Mouse (Mus musculus) C2C12 (cell line): ENCODE results near the gene Kif6.

Experiments used
- CEBPB ChIP-seq: IDR thresholded peaks from one replicate; pipeline ENCODE4 v1.6.1; 2011; ENCODE audit warnings: low read depth, mild to moderate bottlenecking, control low read depth, moderate library complexity
- CTCF ChIP-seq: IDR thresholded peaks from one replicate; pipeline ENCODE4 v1.5.1; 2011; ENCODE audit not compliant: control insufficient read depth, insufficient read depth, insufficient read length
- FOSL1 ChIP-seq: IDR thresholded peaks from one replicate; pipeline ENCODE4 v1.8.0; 2011; ENCODE audit warnings: mild to moderate bottlenecking, low read length; ENCODE audit not compliant: poor library complexity, insufficient read depth, severe bottlenecking
- MAX ChIP-seq: IDR thresholded peaks from one replicate; pipeline ENCODE4 v1.6.1; 2011; ENCODE audit warnings: mild to moderate bottlenecking, control low read depth
- MYOD1 ChIP-seq: IDR thresholded peaks from one replicate; pipeline ENCODE4 v1.6.1; 2011; ENCODE audit warnings: low read depth; ENCODE audit not compliant: control insufficient read depth, insufficient read length
- MYOG ChIP-seq: IDR thresholded peaks from one replicate; pipeline ENCODE4 v1.6.1; 2011; ENCODE audit not compliant: control insufficient read depth, insufficient read length; ENCODE audit errors: extremely low read depth
- USF1 ChIP-seq: IDR thresholded peaks from one replicate; pipeline ENCODE4 v1.6.1; 2011; ENCODE audit warnings: low read depth, mild to moderate bottlenecking, control low read depth, moderate library complexity

DNA sequence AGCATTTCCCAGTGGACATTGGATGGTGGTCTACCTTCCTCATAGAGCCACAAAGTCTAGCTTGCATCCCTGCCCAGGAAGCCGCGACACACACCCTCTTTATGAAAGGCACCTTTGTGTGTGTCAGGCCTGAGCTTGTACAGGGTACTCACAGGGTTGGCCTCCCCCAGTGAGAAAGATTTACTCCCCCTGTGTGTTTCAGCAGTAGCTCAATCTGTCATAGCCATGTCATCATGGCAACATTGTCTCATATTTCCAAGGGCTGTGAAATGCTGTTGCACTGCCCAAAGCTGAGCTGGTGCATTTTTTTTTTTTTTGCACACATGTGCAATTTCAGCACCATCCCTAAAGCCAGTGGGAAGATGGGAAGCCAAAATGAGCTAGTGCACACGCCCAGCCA is 224.3 kb downstream of the Kif6 start:
- TF ChIP-seq CTCF (no peak), USF1 (no peak), CEBPB (no peak), MAX (no peak), MYOG (no peak), FOSL1 (no peak), MYOD1 (no peak)
